Mouse (Mus musculus): Measurements from ENCODE around the gene Pvr. TPM values are rescaled to one million over a fixed set of nuclear protein-coding genes. Genes with fewer than 3 reads are reported as not detected.

Gene Pvr
- polyA plus RNA-seq, 1 experiment from 2014 or later: 4.8 TPM

- no peak for ATAC-seq (replicated peaks; ENCODE audit: insufficient number of reproducible peaks, low FRiP score, low TSS enrichment, low read depth)
- no peak overlapping the region for H3K4me2 ChIP-seq (ENCODE audit: low read depth, low read length)
- H3K9me3 ChIP-seq (replicated peaks; ENCODE audit: control insufficient read depth, low read length): no peaks in the 10 kb centered on the region
- H3K36me3 ChIP-seq (replicated peaks; ENCODE audit: control insufficient read depth, insufficient read depth, low read depth, low read length): peaks cover 5% of the 10 kb centered on the region; the same call in 1 of the 2 replicates
- WGBS: 90% methylated on average over 23 of the region's 23 CpGs
- no peak overlapping the region for H3K27ac ChIP-seq (replicated peaks; ENCODE audit: low read depth, low read length)
- no peaks in the 10 kb centered on the region for H3K4me1 ChIP-seq (ENCODE audit: control insufficient read depth, insufficient read depth, low read length)
- no peaks in the 10 kb centered on the region for H3K27me3 ChIP-seq (ENCODE audit: control insufficient read depth, insufficient read depth, low read length)
- no peak overlapping the region for H3K9ac ChIP-seq (replicated peaks; ENCODE audit: low read length)
- no peak overlapping the region for H3K4me3 ChIP-seq (ENCODE audit: low read depth, low read length)
- no peak for DNase-seq (ENCODE audit: low spot score)
These were observed 9.1 kb downstream of the Pvr start for GRCm38 (mm10) chr7:19911695-19912524.

GRCm38 (mm10) chr7:19911292-19911658, 9.7 kb downstream of the Pvr start:
- ATAC-seq (replicated peaks; ENCODE audit: insufficient number of reproducible peaks, low FRiP score, low TSS enrichment, low read depth): no peak
- Histone ChIP-seq H3K9me3 (replicated peaks; ENCODE audit: control insufficient read depth, low read length) (no peaks in the 10 kb centered on the region), H3K27ac (replicated peaks; ENCODE audit: low read depth, low read length) (no peak overlapping the region), H3K27me3 (ENCODE audit: control insufficient read depth, insufficient read depth, low read length) (no peaks in the 10 kb centered on the region), H3K9ac (replicated peaks; ENCODE audit: low read length) (no peak overlapping the region), H3K36me3 (replicated peaks; ENCODE audit: control insufficient read depth, insufficient read depth, low read depth, low read length) (peaks cover 5% of the 10 kb centered on the region; the same call in 1 of the 2 replicates), H3K4me2 (ENCODE audit: low read depth, low read length) (no peak overlapping the region), H3K4me1 (ENCODE audit: control insufficient read depth, insufficient read depth, low read length) (no peaks in the 10 kb centered on the region), H3K4me3 (ENCODE audit: low read depth, low read length) (no peak overlapping the region)
- no peak for DNase-seq (ENCODE audit: low spot score)
- WGBS: 88% methylated on average over 6 of the region's 6 CpGs

GRCm38 (mm10) chr7:19910421-19911291, 10.3 kb downstream of the Pvr start:
- ATAC-seq (replicated peaks; ENCODE audit: insufficient number of reproducible peaks, low FRiP score, low TSS enrichment, low read depth) (peak; percentile 63), DNase-seq (ENCODE audit: low spot score) (peak; percentile 83)
- Histone ChIP-seq H3K4me1 (ENCODE audit: control insufficient read depth, insufficient read depth, low read length) (no peaks in the 10 kb centered on the region), H3K9ac (replicated peaks; ENCODE audit: low read length) (no peak overlapping the region), H3K4me3 (ENCODE audit: low read depth, low read length) (no peak overlapping the region), H3K4me2 (ENCODE audit: low read depth, low read length) (no peak overlapping the region), H3K36me3 (replicated peaks; ENCODE audit: control insufficient read depth, insufficient read depth, low read depth, low read length) (peaks cover 5% of the 10 kb centered on the region; the same call in 1 of the 2 replicates), H3K27me3 (ENCODE audit: control insufficient read depth, insufficient read depth, low read length) (no peaks in the 10 kb centered on the region), H3K27ac (replicated peaks; ENCODE audit: low read depth, low read length) (no peak overlapping the region), H3K9me3 (replicated peaks; ENCODE audit: control insufficient read depth, low read length) (no peaks in the 10 kb centered on the region)
- WGBS: 51% methylated on average over 21 of the region's 21 CpGs

GRCm38 (mm10) chr7:19889881-19890280, 31.1 kb downstream of the Pvr start:
- Histone ChIP-seq H3K4me2 (ENCODE audit: low read depth, low read length) (no peak overlapping the region), H3K9me3 (replicated peaks; ENCODE audit: control insufficient read depth, low read length) (no peaks in the 10 kb centered on the region), H3K4me1 (ENCODE audit: control insufficient read depth, insufficient read depth, low read length) (no peaks in the 10 kb centered on the region), H3K36me3 (replicated peaks; ENCODE audit: control insufficient read depth, insufficient read depth, low read depth, low read length) (no peaks in the 10 kb centered on the region), H3K27me3 (ENCODE audit: control insufficient read depth, insufficient read depth, low read length) (no peaks in the 10 kb centered on the region), H3K27ac (replicated peaks; ENCODE audit: low read depth, low read length) (no peak overlapping the region), H3K4me3 (ENCODE audit: low read depth, low read length) (no peak overlapping the region), H3K9ac (replicated peaks; ENCODE audit: low read length) (no peak overlapping the region)
- DNase-seq (ENCODE audit: low spot score) (peak; percentile 57), ATAC-seq (replicated peaks; ENCODE audit: insufficient number of reproducible peaks, low FRiP score, low TSS enrichment, low read depth) (no peak)
- 50% methylated on average over 8 of the region's 8 CpGs for WGBS

- no peak within 1 kb of the TSS for H3K4me2 ChIP-seq (ENCODE audit: low read depth, low read length)
- DNase-seq (ENCODE audit: low spot score) (no peak), ATAC-seq (replicated peaks; ENCODE audit: insufficient number of reproducible peaks, low FRiP score, low TSS enrichment, low read depth) (no peak)
- H3K36me3 ChIP-seq (replicated peaks; ENCODE audit: control insufficient read depth, insufficient read depth, low read depth, low read length): no peaks in the 10 kb centered on the region
- H3K4me1 ChIP-seq (ENCODE audit: control insufficient read depth, insufficient read depth, low read length): no peaks in the 10 kb centered on the region
- H3K27ac ChIP-seq (replicated peaks; ENCODE audit: low read depth, low read length): no peak within 1 kb of the TSS
- H3K9ac ChIP-seq (replicated peaks; ENCODE audit: low read length): no peak within 1 kb of the TSS
- no peaks in the 10 kb centered on the region for H3K27me3 ChIP-seq (ENCODE audit: control insufficient read depth, insufficient read depth, low read length)
- 69% methylated on average over 7 of the region's 7 CpGs for WGBS
- no peaks in the 10 kb centered on the region for H3K9me3 ChIP-seq (replicated peaks; ENCODE audit: control insufficient read depth, low read length)
- H3K4me3 ChIP-seq (ENCODE audit: low read depth, low read length): no peak within 1 kb of the TSS
These were observed 33.1 kb downstream of the Pvr start, which contains the start of gene Ceacam19 for GRCm38 (mm10) chr7:19887849-19888248. TSS of gene Ceacam19 (minus strand) at chr7:19887965.

- H3K4me2 ChIP-seq (ENCODE audit: low read depth, low read length): no peak overlapping the region
- H3K4me1 ChIP-seq (ENCODE audit: control insufficient read depth, insufficient read depth, low read length): no peaks in the 10 kb centered on the region
- ATAC-seq (replicated peaks; ENCODE audit: insufficient number of reproducible peaks, low FRiP score, low TSS enrichment, low read depth): no peak
- H3K4me3 ChIP-seq (ENCODE audit: low read depth, low read length): no peak overlapping the region
- no peaks in the 10 kb centered on the region for H3K36me3 ChIP-seq (replicated peaks; ENCODE audit: control insufficient read depth, insufficient read depth, low read depth, low read length)
- 75% methylated on average over 8 of the region's 8 CpGs for WGBS
- H3K9me3 ChIP-seq (replicated peaks; ENCODE audit: control insufficient read depth, low read length): no peaks in the 10 kb centered on the region
- no peak overlapping the region for H3K27ac ChIP-seq (replicated peaks; ENCODE audit: low read depth, low read length)
- no peak for DNase-seq (ENCODE audit: low spot score)
- no peak overlapping the region for H3K9ac ChIP-seq (replicated peaks; ENCODE audit: low read length)
- no peaks in the 10 kb centered on the region for H3K27me3 ChIP-seq (ENCODE audit: control insufficient read depth, insufficient read depth, low read length)
These were observed 40.2 kb downstream of the Pvr start for GRCm38 (mm10) chr7:19880754-19881153.

GRCm38 (mm10) chr7:19876781-19877425, 44.1 kb downstream of the Pvr start:
- Histone ChIP-seq H3K27me3 (ENCODE audit: control insufficient read depth, insufficient read depth, low read length) (no peaks in the 10 kb centered on the region), H3K9me3 (replicated peaks; ENCODE audit: control insufficient read depth, low read length) (no peaks in the 10 kb centered on the region), H3K36me3 (replicated peaks; ENCODE audit: control insufficient read depth, insufficient read depth, low read depth, low read length) (no peaks in the 10 kb centered on the region), H3K9ac (replicated peaks; ENCODE audit: low read length) (no peak overlapping the region), H3K4me2 (ENCODE audit: low read depth, low read length) (no peak overlapping the region), H3K4me3 (ENCODE audit: low read depth, low read length) (no peak overlapping the region), H3K27ac (replicated peaks; ENCODE audit: low read depth, low read length) (no peak overlapping the region), H3K4me1 (ENCODE audit: control insufficient read depth, insufficient read depth, low read length) (no peaks in the 10 kb centered on the region)
- ATAC-seq (replicated peaks; ENCODE audit: insufficient number of reproducible peaks, low FRiP score, low TSS enrichment, low read depth): no peak
- 59% methylated on average over 14 of the region's 14 CpGs for WGBS
- no peak for DNase-seq (ENCODE audit: low spot score)

Measured in embryonic facial prominence, embryonic 11.5 days (tissue).